Mouse (Mus musculus): ENCODE measurements at regions not wholly inside any gene's neighbourhood (a gene's known extent, or its start where the extent isn't known, plus 50 kb on each side); places are given as distances from the start of the nearest gene placed in this dataset.

DNA sequence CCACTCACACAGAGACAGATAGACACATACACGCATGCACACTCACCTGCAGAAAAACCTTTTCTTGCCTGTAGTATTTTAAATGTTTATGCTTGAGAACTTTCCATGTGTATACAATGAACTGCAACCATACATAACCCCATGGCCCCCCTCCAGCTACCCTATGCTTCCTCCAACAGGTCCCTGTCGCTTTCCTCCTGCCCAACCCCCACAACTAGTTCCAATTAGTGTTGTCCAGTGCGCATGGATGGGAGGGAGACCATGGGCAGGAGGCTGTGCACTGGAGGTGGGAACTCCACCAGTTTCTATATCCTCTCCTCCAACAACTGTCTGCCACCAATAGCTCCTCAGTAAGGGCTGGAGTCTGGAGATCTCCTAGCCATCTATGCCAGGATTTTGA lies 82.9 kb upstream of the Jade1 start:
- no peak for DNase-seq (ENCODE audit: low spot score)

DNA sequence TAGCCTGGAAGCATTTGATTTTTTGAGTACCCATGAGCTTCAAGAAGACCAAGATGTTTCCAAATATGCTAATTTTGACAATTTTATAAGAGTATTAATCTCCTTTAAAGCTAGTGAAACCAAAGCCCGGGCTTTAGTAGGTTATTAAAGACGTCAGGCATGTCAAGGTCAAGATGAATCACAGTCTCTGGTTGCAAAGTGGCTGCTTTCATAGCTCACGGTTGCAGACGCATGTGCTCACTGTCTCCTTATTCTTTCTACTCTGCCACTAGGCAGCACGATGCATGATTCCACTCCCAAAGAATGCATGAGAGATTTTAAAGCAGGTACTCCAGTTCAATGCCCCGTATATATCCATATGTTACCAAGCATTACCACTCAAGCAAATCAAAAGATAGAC lies 86.4 kb upstream of the Jade1 start:
- DNase-seq (ENCODE audit: low spot score), result no peak

DNA sequence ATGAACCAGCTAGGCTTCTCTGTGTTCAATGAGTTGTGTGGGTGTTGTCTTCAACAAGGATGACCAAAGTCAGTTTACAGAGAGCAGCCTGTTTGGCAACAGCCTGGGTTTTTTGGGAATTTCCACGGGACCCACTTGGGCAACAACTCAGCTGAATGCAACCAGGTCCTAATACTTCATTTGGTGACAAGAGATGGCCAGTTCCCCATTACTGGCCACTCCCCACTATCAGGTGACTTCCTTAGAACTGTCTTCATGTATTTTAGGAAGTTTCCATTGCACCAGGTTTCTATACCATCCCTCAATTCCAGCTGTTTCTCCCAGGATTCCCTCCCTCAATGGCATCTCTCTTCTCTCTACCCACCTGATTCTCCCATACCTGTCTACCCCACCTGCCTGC lies 87.7 kb upstream of the Jade1 start:
- no peak for DNase-seq (ENCODE audit: low spot score)

DNA sequence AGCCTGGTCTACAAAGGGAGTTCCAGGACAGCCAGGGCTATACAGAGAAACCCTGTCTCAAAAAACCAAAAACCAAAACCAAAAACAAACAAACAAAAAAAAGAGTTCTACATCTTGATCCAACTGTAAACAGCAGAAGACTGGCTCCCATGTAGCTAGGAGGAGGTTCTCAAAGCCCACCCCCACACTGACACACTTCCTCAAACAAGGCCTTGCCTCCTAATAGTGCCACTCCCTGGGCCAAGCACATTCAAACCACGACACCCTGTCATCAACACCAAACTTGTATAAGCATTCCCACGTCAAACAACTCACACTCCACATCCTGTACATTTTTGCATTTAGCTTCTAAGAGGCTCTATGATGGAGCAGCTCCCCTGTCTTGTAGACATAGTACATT lies 89.6 kb upstream of the Jade1 start:
- DNase-seq (ENCODE audit: low spot score), result no peak

DNA sequence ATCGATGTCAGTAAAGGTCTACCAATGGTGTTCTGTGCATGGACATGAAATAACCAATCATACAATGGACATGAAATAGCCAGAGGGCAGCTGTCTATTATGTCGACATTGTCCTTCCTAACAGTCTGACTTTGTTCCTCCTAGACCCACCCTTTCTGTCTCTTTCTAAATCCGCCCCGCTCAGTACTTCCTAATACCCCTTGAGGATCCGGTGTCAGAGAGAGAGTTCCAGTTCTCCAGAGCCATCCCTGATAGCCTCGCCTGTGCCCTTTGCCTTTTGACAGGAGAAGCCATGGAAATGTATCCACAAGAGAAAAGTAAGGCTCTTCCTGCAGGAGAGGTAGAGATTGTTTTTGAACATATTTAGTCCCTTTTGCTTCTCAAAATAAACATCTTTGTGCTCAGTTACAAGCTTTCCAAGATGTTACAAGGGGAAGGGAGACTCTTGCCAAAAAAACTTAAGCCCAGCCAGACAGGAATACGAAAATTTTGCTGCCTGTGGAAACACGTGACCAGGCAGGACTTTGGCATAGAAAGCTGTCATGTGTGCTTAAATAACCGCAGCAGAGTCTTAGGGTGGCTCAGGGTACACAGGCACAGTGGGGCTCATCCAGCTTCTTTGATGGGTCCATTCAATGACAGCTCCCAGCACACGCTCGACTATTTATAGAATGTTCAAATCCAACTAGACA lies 92.4 kb upstream of the Jade1 start:
- no peak for DNase-seq (ENCODE audit: low spot score)

DNA sequence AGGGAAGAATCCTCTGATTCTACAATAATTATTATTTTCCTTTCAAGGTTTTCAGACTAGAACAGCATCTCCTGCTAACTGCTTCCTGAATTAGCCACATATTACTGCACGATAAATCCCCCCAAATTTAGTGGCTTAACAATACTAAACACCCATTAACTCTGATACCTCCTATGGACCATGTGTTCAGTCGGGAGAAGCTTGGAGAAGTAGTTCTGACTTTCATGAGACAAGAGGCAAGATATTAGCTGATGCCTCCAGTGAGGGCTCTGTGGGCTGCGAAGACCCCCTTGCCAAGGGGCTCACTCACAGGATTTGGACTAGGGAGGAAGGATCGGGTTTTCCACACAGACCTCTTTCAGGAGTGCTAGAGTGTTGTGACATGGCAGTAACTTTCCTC lies 95.4 kb upstream of the Jade1 start:
- DNase-seq (ENCODE audit: low spot score), result no peak

DNA sequence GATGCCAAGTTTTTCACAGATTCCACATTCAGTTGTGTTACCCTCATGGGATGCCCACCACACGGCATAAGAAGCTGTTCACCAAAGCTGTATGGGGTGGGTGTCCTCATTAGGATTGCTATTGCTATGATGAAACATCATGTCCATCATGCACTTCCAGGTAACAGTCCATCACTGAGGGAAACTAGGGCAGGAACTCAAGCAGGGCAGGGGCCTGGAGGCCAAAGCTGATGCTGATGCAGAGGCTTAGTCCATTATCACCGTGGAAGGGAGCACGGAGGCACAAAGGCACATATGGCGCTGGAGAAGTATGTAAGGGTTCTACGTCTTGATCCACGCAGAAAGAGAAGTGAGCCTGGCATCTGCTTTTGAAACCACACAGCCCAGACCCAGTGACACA lies 97.4 kb upstream of the Jade1 start:
- no peak for DNase-seq (ENCODE audit: low spot score)

DNA sequence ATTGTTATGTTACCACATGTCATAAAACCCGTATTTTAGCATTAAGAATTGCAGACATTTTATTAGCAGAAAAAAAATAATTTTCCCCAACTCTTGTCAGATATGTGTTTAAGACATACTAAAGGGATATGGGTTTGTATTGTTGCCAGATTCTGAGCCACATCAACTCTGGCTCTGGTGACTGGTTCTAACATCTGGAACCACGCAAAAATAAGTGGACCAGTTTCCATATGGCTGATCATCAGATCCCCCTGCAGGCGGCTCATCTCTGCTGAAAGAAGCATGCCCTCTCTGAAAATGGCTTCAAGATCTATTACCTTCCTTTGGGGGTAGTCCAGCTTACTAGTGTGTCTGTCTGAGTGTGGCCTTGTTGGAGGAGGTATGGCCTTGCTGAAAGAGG lies 102.0 kb upstream of the Jade1 start:
- no peak for DNase-seq (ENCODE audit: low spot score)

DNA sequence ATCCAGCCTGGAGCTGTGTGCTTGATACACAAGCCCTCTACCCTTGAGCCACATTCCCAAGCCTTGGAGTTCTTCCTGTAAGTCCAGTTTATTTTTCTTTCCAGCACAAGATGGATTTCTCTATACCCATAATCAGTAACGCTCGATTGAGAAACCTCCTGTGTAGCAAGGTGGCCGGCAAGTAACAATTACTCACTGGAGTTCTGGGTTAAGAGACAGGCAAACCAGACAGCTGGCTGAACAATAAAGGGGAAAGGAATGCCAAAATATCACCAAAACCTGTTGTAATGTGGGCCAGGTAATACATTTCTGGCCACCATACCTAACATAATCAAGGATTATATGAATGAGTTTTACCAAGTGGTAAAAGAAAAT lies 102.8 kb upstream of the Jade1 start:
- DNase-seq (ENCODE audit: low spot score), result no peak

DNA sequence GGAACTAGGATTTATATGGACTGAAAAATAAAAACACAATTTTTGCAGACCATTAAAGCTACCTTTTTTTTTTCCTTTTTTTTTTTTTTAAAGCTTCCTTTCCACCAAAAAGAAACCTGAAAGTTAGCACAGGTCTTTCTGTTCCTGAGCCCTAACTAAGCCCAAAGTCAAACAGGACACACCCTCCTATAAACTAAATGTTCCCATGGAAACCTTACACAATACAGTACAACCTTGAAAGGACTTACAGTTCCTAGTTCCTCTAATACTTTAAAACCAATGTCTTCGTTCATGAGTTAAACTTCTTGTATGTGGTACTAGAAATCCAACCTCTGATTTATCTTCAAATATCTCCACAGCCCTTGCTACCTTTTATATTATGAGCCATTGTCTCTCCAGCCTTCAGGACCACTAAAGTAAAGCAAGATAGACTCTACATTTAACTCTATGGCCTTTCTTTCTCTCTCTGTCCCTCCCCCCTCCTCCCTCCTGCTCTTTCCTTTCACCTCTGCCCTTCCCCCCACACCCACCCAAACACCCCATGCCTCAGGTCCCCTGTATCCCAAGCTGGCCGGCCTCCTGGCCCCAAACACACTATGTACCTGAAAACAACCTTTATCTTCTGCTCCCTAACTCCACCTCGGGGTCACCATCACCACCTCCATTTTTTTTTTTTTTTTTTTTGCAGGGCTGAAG lies 103.4 kb upstream of the Jade1 start:
- no peak for DNase-seq (ENCODE audit: low spot score)

DNA sequence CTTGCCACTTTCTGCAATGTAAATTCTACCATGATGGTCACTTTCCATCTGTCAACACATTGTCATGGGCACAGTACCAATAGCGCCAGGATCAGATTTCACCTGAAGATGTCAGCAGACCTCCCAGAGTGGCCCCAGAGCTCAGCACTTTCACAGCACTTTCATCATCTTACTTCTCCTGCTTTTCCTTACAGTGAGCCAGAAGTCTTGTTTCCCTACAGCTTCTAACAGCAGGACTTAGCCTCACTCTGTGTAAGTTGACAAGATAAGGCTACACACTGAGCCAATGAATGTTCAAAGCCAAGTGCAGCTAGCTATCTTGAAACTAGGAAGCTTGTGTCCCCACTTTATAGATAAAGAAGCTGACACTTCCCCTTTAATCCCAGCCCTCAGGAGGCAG lies 104.8 kb upstream of the Jade1 start:
- DNase-seq (ENCODE audit: low spot score), result peak; percentile 67

DNA sequence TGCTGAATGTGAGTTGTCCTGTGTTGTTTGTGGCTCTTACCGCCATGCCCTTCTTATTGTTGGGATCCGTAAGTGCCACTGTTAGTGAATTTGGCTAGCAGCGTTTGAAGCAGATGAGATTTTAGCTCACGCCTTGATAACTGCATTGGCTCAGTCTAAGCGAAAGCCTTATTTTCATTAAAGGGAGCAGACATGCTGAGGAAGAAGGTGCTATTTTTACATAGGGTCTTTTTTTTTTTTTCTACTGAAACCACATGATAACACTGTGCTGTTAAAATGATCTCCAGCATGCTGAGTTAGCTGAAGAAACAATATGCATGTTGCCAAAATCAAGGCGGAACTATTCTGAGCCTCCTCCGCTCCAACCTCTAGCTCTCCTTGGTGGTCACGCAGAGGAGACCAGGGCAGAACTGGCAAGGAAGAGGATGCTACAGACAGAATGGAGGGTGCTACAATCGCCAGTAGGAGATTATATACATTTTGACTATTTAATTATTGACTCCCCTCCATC lies 111.2 kb upstream of the Jade1 start:
- DNase-seq (ENCODE audit: low spot score), result no peak

DNA sequence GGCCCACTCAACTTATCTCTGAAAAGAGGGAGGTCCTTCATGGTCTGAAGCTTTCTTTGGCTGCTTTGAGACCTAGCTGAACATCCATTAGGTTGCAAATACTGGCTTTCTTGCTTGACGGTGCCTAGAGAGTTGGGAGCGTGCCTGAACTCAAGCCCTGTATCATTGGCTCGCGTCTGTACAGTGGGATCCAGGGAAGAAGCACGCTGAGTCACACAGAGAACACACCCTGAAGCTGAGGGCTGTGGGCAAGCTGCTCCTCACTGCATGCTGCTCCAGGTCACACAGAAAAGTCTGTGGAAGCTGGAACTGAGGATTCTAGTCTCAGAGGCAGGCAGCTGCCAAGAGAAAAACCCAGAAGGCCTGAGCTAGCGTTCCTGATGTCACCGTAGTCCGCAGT lies 119.3 kb upstream of the Jade1 start:
- DNase-seq (ENCODE audit: low spot score), result no peak

DNA sequence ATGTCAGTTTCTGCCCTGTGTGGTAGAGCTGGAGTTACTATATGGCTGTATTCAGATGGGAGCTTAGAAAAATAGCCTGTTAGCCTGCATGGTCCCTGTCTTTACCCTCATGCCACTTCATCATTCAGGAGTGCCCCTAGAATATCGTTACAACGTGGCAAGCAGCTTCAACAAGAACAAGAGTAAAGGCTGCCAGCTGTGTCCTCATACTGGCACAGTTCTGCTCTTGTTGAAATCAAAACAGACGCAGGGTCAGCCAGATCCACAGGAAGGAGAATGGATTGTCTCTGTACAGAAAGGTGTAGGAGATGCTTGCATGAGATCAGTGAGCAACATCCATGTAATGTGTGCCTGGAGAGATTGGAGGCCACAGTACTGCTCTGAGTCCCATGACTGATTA lies 122.4 kb upstream of the Jade1 start:
- no peak for DNase-seq (ENCODE audit: low spot score)

DNA sequence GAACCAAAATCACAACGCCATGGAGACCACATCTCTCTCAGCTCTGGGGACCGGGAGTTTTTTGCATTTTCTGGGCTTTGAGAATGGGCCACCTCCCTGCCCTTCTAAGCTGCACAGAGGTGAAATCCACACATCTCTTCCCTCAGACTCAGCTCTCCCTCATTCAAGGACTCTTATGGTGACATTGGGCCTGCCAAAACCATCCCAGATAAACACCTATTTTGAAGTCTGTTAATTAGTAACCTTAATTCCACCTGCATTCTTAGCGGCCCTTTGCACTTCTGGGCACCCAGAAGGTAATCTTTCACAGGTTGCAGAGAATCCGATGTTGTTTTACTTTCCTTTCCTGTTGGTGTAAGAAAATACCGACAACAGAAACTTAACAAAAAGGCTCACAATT lies 123.2 kb upstream of the Jade1 start:
- no peak for DNase-seq (ENCODE audit: low spot score)

DNA sequence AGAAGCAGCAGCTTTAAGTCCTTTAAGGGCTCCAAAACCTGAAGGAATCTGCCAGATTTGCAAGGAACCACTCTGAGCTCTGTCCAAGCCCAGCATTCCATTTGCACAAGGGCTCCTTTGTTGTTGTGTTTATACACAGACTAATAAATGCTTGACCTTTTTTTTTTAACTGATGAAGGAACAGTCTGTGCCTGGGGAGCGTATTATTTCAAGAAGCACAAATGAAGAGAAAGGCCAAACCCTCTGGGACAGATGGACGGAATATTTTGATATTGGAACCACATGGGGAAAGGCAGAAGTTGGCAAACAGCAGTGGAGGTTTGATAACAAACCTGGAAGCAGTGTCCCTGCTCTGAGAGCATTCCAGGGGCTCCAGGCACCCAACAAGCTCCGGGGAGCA lies 125.3 kb upstream of the Jade1 start:
- no peak for DNase-seq (ENCODE audit: low spot score)

DNA sequence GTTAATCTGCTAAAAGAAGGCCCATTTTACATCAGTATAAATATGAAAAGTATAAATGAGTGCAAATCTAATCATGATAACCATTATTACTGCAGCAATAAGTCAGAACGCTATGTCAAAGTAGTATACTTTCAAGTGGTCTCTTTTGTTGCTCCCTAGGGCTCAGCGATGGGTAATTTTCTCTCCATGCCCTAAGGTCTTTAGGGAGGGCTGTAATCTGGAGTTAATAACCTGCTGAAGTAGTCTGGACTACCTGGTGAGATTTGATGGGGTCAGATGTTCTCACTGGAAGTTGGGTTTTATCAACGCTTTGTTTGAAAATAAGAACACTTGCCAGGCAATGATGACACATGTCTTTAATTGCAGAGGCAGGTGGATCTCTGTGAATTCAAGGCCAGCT lies 128.6 kb upstream of the Jade1 start:
- DNase-seq (ENCODE audit: low spot score), result no peak

DNA sequence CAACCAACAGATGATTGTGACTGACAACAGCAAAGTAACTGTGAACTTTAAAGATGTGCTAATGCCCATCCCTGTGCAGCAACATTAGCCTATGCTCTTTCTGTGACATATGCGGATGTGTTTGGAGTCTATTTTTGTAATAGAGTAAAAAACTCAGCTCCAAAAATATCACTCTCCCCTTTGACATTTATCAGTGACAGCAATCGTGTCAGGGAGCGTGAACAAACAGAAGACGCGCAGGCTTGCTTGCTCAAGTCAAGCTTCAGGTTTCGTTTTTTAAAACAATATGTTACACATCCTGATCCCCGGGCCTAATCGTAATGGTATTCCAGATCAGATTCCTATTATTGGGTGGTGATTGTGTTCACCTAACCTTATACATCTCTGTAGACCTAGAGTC lies 129.7 kb upstream of the Jade1 start:
- DNase-seq (ENCODE audit: low spot score), result no peak

DNA sequence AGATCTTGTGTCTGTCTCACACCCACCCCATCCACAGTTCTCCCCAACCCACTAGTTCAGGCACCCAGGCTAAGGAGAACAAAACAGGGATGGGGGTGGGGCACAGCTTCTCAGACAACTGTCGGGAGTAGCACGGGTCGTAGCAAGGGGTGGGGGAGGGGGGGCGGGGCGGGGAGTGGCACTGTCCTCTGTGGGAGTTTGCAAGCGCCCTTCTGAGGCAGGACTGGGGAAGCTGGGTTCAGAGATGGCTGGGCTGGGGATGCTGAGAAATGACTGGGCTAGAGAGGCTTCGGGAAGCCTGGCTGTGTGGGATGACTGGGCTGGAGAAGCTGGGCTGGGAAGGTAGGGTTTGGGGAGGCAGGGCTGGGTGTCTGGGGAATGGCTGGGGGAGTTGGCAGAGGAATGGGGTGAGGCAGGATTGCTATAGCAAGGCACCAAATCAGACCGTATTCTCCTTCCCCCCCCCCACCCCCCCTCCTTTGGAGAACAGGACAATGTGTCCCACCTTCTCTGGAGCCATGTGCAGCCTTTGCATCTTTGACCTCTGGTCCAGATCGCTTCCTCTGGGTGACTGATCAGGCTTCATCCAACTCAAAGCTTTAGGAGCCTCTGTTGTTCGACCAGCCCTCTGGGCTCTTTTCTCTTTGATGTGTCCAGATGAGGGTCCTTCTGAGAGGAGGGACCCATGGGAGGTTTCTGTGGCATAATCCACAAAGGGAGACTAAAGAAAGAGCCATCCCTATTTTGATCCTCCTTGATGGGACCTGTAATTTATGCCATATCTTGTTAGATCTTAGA lies 131.2 kb upstream of the Jade1 start:
- DNase-seq (ENCODE audit: low spot score), result no peak

DNA sequence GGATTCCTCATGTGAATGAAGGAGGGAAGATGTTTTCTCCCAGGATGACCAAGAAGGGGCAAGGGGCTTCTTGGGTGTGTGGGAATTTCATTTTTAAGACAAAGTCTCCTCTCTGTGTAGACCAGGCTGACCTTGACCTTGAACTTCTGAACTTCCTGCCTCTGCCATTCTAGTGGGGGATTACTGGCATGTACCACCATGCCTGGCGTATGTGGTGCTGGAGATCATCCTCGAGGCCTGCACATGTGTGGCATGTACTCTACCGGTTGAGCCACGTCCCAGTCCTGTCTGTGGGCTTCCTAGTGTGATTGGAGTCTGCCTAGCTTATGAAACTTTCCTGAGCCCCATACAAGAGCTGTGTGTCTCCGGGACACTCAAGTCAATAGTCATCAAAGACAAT lies 131.9 kb upstream of the Jade1 start:
- DNase-seq (ENCODE audit: low spot score), result no peak

DNA sequence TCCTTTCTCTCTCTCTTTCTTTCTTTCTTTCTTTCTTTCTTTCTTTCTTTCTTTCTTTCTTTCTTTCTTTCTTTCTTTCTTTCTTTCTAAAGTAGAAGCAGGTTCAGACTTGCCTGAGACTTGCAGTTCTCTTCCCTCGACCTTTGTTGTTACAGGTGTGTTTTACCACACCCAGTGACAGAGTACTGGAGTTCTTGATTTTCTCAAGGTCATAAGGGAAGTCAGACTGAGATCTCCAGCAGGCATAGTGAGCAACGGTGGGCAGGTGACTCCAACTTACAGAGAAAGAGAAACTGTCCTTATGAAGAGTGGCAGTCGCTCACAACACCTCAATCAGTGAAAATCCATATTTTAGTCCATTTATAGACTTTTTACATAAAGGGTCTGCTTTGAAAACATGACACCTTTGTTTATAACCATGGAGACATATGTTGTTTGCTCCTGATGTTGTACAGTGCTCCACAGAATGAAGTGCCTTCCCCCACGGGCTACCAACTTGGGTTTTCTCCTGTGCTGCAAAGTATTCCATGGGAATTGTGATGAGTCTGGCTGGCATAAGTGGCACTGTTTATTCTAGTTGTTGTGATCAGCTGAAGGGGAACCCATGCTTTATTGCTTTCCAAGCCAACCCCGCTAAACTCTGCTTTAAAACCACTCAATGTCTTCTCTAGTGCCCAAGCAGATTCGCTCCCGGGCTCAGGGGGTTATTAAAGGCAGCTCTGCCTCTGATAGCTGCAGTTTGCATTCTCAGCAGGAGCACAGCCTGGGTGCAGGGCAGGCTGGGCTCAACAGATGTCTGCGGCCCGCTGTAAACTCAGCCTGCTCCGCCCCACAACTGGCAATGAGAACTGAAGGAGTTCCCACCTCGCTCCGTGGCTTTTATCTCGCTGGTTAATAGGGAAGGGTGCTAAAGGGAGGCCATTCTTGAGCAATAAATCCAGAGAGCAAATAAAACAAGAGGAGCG lies 132.6 kb upstream of the Jade1 start:
- DNase-seq (ENCODE audit: low spot score), result no peak

DNA sequence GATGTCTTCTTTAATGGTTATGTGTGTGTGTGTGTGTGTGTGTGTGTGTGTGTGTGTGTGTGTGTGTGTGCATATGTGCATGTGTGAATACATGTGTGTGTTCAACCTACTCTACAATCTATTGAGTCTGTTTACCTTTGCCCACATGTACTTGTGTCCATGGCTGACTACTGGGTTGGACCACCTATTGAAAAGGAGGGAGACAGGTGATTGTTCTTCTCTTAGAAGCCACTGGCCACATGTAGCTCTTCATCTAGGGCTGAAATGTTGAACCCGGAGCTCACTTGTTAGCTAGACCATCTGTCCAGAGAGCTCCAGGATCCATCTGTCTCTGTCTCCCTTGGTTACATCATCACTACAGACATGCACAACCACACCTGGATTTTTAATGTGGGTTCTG lies 141.8 kb upstream of the Jade1 start:
- no peak for DNase-seq (ENCODE audit: low spot score)

All from MN1 (cell line).